Mouse (Mus musculus) c-Kit-positive CD71-positive TER-119-positive erythroid progenitor cells, embryonic 14.5 days (primary cell): Measurements from ENCODE around the gene Tpm1.

Experiments
- DNase-seq: peaks from one replicate; pipeline ENCODE4 v3.0.0-alpha.2; 2013; ENCODE audit warnings: low spot score

Tpm1 gene

DNA sequence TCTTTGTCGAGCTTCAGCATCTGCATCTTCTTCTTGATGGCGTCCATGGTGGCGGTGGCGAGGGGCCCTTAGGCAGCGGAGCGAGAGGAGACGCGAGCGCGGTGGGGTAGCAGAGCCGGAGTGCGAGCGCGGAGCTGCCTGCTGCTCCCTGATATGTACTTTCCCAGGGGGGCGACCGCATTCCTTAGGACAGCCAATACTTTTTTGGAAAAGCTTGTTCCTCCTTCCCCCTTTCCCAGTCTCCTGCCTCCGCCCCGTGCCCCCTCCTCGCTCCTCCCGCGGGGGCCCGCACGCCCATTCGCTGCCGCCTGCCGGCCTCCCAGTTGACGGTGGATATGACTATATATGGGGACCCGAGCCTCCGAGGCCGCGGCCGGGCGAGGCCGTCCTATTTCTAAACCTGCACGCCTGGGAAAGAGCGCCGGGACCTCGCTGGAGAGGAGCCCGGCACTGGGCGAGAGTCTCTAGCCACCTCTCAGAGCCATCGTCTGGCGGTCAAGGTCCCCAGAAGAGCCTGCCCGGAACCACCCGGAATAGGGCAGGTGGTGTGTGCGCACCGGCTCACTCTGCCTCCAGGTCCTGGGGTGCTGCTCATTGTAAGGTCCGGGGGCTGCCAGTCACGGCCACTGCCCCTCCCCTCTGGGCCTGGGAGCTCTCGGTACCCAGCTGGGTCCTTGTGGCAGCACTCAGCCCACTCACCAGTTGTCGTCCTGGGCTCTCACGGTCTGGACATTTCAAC lies at the start of gene Tpm1:
Gene Tpm1 (minus strand): TSS at position 321 of the 739 bp plus-strand sequence.
- DNase-seq = no peak

DNA sequence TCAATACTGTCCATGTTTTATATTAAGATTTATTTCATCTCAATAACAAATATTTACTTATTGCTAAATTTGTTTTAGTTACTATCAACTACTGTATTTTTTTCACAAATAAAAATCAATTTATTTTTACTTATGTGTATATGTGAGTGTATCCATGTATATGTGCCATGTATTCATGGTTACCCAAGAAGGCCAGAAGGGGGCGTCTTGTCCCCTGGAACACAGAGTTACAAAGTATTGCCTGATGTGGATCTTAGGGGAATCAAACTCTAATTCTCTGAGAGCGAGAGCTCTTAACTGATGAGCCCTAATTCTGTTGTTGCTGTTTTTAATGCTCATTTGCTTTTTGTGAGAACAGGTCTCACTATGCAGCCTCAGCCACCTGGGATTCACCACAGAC lies 45.2 kb upstream of the Tpm1 start:
- DNase-seq = no peak

DNA sequence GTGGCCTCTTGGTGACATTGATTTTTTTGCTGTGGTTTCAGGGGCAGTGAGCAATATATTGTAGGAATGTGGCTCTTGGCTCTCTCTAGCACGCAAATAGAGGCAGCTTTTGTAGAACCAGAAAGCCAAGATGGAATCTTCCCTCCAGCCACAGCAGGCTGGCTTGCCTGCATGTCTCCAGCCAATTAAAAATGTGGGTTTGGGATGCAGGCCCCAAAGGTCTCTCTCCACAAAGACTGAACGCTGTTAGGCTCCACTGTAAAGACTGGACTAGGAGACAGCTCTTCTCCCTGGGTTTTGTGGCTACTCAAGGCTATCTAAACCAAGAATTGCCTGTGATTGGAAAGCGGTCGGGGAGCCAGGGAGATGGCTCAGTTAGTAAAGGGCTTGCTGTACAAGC lies 43.0 kb upstream of the Tpm1 start:
- no peak for DNase-seq

DNA sequence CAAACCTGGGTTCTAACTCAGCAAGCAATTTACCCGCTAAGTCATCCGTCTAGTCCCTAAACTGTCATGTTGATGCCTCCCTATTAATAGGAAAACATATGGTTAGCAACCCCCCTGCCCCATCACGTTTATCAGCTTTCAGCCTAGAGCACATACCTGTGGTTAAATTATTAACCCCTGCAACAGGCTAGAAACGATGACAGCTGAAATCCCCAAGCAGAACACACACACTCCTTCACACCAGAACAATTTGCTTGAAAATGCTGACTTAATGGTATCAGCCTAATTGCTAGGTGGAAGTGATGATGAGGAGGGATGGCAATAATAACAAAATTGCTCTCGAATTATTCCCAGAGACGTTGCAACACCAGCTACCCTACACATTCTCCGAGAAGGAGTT lies 42.4 kb upstream of the Tpm1 start:
- no peak for DNase-seq

DNA sequence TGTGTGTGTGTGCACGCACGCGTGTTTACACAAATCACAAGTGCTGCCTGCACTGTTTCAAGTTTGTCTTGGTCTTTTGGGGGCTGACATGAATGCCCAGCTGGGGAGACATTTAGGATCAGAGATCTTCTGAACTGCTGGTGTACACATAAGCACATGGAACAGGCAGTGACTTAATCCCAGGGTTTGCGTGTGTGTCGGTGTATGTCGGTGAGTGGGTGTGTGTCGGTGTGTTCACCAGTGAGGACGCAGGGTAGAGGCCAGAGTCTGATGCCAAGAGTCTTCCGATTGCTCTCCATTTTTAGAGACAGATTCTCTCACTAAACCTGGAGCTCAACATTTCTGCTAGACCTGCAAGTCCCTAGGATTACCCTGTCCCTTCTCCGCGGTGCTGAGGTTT lies 41.9 kb upstream of the Tpm1 start:
- DNase-seq = no peak

DNA sequence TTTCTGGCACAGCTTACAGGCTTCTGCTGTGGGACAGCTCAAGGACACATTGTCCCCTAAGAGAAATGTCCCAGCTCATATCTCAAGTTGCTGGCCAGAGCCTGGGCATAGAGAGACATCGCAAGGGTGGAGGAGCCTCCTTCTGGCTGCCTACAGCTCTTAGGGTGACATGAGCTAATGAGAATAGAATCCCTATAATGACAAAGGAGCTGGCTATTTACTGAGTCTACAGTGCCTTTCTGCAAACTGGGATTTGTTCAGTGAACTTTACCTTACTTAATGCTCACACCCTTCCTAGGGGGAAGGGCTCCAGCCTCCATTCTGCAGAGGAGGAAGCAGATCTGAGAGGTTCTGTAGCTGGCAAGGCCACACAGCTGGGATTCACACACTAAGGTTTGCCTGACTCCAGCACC lies 41.4 kb upstream of the Tpm1 start:
- DNase-seq = no peak

DNA sequence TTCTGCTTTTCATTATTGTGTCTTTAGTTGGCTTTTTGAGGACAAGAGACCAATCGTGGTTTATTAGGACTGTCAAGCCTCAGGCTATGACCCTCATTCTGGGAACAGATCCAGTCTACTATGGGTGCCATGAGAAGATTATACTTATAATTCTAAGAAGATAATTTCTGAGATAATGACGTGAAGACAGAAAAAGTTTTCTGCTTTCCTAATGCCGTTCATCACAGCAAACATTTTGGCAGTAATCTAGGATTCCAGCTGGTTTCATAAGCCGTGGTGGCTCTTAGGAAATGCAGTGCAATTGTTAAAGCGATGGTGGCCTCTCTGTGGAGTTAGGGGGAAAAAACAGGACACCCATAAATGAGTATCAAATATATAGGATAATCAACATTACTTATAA lies 40.0 kb upstream of the Tpm1 start:
- DNase-seq = no peak

DNA sequence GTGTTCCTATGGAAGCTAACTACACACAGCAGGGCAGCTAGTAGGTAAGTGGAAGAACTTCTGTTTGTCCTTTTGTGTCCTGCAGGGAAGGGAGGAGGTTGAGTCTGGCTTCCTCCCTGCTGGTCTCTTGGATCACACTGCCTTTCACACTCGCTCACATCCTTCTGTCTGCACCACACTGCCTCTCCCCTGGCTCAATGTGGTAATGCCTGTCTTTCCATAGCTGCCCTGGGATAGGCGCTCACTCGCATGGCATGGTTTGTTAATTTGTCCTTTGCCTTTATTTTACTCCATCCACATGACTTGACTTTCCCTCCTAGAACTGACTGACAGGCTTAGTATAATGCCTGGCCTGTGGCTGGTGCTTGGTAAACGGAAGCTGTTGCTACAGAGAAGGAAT lies 34.6 kb upstream of the Tpm1 start:
- DNase-seq = no peak

DNA sequence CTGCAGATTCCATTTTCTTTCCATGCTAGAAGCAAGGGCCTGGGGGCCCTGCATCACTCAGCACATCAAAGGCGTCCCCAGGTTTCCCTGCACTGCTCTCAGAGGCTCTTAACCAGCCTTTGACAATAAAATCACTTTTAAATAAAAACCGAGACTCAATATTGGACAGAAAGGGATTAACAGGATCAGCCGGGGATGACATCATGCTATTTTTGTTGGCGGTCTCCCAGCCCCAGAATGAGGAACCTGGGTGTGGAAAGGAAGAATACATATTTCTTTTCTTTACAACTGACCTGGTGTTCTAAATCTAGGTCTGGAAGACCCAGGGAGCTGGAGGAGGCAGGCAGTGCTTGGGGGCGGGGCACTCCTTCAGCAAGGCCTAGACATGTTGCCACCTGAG lies 32.5 kb upstream of the Tpm1 start:
- no peak for DNase-seq

DNA sequence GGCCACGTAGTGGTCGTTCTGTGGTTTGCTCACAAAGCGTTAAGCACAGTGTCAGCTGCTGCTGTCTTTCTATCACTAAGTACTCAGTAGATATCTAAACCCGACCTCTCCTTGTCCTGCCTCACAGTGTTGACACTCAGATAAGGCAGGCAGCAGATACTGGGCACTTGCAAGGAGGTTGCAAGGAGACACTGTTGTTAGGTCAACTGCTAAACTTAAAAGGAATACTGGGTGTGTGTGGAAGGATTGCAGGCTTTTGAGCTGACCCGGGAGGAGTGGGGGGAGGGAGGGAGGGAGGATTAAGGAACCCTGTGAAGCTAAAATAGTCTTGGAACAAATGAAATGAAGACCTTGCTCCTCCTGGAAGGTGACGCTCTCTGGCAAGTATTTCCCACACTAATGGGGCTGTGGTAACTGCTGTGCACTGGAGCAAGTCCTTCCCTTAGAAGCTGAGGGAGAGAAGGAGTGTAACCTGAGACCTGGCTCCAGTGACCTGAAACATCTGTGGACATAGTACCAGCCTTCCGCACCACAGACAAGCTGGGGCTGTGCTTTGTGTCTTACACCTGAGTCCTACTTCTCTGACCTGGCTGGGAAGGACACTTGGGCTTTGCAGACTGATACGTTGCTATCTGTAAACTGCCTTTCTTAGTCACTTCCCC lies 28.6 kb upstream of the Tpm1 start:
- DNase-seq = peak; percentile 18

DNA sequence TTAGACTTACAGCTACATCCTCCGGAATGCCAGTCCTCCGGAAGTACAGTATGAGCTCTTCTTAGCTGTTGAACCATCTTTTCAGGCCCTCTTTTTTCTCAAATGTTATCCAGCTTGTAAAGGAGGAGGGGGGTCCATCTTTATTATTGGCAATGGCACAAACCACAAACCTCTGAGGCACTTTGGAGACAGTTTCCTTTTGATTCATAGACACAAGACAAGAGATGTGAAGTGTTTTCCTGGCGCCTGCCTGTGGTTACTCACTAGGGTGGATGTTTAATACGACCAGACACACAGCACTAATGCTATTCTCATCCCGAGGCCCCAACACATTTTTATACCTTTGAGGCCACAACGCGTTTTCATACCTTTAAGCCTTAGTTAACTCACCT lies 28.1 kb upstream of the Tpm1 start:
- DNase-seq = no peak

DNA sequence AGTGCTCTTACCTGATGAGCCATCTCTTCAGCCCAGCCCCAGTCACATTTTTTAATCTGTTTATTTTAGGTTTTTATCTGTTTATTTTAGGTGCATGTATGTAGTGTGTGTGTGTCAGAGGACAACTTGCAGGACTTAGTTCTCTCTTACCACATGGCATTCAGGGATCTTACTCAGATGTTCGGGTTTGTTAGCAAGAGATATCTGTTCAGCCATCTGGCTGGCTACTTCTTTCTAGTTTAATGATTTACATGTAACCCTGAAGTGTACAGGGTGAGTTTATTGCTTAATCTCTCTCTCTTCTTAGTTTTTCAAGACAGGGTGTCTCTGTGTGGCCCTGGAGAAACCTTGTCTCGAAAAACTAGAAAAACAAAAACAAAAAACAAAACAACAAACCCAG lies 23.0 kb upstream of the Tpm1 start:
- no peak for DNase-seq

DNA sequence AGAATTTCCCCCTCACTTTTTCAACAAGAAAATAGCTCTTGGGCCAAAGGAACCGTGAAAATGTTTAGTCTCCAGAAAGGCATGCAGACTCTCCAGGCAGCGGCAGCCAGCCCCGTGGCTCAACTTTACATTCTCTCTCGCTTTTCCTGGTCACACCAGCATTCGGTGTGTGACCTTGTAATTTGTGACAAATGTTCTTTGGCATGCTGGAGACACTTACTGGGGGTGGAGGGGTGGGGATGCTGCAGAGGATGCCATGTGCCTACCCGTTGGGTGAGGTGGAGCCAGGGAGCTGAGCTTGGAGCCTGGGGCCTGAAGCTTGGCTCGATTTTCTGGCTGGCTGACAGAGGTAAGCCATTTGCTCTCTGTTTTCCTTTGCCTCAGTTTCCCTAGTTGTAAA lies 22.4 kb upstream of the Tpm1 start:
- DNase-seq = no peak

DNA sequence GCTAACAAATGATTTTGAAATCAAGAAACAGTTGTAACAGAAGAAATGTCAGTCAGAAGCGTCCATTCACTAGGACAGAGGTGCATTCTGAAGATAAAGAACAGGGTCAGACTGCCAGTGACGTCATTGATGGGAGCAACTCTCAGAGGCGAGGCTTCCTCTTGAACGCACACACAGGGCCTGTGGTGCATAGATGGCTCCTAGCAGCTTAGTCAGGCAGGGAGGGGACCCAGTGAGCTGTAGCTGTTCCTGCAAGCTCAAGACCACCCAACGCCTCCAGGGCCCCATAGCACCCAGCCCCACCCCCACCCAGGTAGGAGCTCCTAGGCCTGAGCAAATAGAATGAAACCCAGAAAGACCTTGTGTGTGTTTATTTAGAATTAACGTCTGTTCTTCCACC lies 21.9 kb upstream of the Tpm1 start:
- DNase-seq = no peak

DNA sequence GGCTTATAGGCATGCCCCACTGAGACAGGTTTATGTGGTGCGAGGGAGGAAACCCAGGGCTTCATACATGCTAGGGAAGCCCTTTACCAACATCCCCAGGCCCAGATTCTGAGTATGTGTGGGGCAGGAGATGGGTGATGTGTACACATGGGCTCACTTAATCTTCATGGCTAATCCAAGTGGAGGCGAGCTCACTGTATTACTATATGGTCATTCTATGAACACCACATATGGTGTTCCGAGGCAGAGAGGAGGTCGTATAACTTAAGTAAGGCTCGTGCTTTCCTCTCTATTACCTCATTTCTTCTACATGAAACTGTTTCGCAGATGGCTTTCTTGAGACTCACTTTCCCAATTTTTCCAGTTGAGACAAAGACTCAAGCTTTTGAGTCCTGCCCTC lies 17.4 kb upstream of the Tpm1 start:
- DNase-seq = no peak

DNA sequence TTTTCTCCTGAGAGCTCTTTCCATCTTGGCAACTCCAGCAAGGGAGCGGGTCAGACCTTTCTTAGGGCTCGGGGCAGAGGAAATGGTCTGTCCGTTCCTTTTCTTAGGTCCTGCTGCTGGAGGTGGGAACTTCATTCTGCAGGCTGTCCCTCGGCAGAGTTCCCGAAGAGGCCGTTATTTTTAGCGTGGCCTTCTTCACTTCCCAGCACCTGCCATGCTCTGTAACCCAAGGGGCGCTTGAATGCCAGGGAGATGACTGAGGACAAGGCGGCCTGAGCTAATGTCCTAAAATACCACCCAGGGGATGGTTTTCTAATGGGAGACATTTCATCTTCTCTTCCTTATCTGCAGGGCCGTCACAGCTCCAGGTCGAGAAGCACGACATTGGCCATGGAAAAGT lies 10.5 kb upstream of the Tpm1 start:
- DNase-seq = no peak

DNA sequence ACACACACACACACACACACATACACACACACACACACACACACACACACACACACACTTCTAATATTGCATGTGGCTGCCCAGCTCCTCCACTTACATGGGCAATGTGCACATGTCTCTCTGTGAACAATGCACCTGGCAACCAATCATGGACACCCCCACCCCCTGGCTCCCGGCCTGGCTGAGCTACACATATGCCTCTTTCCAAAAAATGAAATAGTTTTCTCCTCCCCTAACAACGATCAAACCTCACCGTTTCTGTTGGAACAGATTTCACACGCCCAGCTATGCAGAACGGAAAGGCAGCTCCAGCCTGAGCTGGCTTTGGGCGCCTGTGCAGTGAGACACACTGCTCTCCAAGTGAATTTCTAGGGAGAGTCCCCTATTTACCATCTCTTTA lies 9.2 kb upstream of the Tpm1 start:
- DNase-seq = no peak

DNA sequence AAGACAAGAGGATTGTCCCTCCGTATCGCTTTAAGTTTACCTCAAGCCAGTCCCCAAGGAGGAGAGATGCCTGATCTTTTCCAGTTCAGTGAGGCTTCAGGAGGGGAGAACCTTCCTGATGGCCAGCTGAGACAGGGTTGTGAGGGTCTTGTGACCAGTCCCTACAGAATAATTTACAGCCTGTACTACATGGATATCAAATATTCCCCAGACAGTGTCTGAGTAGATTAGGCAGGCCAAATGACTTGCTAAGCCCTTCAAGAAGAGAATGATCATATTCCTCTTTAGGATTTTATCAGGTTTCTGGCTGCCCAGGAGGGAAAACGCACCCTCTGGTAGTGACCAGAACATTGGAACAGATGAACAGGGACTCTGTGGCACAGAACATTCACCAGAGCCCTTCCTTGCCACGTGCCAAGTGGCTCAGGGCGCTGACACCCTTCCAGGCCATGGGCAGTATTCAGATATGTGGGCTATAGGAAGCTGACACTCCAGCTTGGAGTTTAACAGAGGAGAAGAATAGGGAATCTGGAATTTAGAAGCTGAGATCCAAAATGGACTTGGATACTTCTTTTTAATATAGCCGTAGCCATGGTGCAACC lies 1.6 kb upstream of the Tpm1 start:
- DNase-seq = no peak

DNA sequence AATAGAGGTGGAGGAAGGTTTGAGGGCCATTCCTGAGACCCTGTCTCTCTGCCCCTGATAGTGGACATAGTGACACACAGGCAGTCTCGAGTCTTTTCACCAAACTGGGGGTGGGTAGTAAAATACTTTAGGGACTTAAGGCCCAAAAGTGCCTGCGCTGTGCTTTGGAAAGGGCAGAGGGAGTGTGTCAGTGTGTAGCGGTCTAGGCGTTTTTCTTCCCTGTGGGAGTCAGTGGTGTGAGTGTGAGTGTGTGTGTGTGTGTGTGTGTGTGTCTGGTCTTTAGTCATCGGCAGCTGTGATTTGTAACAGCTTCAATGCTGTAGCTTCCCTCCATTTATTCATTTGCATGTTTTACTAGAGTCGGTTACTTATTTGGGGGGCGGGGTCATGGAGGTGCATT lies 630 bp upstream of the Tpm1 start:
- no peak for DNase-seq

DNA sequence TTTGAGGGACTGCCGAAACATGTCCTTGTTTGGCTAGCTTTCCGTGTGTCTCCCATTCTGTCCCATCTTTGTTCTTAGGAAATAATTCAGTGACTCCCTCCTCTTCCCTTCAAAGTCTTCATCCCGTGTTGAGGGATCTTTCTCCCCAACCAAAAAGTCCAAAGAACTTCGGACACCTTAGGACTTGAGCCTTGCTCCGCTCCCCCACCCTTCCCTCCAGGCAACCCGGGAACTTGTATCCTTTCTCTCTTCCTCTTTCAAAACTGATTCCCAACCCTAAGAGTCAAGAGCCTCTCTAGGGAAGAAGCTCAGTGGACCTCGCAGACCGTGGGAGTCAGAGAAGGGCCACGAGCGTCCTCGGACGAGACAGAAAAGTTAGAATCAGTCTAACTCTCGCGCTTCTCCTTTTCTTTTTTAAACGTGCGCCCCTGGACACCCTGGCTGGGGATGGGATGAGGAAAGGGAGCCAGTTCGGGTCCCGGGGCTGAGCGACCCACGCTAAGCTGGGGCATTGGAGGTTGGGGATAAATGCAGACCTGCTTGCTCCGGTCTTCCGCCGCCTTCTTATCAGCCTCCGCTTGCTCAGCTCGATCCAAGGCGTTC lies 622 bp downstream of the Tpm1 start:
- DNase-seq = no peak

DNA sequence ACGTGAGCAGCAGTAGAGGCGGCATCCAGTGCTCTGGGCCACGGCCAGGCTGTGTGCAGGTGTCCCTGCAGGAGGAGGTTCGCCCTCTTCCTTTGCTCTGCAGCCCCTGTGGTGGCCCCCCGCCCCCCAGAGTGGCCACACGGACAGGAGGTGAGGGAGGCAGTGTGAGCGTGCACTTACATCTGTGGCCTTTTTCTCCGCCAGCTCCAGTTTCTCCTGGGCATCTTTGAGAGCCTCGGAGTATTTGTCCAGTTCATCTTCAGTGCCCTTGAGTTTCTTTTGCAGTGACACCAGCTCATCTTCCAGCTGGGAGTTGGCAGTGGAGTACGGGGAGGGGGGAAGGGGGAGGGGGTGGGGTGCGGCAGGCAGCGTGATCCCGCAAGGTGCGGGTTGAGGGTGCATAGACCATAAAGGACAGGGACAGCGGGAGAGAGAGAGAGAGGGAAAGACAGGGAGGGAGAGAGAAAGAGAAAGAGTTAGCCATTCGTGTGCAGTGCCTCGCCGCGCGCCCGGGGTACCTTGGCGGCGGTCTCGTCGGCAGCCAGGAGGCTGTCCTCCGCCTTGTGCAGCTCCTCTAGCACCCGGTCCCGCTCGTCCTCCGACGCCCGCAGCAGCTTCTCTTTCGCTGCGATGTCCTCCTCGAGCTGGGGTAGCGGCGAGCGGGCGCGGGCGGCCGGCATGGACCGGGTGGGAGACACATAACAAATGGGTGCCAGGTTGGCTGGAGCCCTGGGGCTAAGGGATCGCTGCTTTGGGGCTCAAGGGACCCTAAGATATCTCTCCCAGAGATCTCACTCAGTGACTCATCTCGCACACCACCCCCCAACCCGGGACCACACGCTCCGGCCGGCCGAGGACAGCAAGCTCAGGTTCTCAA lies 1.4 kb downstream of the Tpm1 start:
- no peak for DNase-seq

DNA sequence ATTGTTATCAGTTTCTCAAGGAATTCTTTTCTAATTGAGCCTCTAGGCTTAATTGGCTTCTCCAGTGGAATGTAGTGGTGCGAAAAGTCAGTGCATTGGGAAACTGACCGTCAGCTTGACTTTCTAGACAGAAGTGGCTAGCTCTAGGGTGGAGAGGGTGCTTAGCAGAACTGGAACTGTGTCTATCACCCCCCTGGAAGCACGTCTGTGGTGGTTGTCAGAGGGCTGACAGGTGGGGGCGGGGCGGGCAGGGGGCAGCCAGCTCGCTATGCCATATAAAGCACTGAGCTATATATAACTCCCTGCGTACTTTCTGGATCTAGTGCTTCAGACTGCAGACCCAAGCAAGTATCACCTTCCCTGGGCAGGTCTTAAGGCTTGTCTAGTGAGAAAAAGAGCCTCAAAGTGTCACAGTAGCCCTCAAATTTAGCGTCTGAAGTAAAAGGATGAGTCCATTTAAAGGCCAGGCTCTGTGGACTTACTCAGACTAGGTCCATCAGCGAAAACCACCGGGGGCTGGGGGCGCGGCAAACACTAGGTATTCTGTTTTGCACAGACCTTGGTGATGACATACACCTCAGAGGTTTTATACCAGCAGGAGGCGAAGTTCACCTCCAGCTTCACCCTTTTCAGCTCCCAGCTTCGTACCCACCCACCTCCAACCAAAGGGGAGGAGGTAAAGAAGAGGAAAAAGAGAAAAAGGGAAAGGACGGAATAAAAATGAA lies 2.2 kb downstream of the Tpm1 start:
- no peak for DNase-seq
